ENCODE assay signal across 8 mouse cellular contexts in the genomic region with DNA sequence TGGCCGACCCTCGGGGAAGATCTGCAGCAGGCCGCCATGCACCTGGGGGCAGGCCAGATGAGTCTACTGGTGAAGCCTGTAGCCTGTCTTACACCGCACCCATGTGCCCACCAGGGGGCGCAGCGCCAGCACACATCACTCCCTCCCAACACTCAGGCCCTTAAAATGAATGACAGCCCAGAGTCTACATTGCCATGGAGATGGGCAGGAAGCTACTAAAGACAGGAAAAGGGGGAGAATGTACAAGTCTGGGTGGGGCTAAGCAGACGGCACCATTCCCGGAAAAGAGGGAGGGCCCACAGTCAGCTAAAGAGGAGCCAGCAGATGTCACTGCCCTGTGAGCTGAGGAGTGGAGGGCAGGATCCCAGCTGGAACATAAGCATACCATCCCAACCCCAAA. TPM values are rescaled to one million over a fixed set of nuclear protein-coding genes. Genes with fewer than 3 reads are reported as not detected.
DNase-seq lines count a peak whose midpoint lies in the region; ATAC-seq and TF ChIP-seq lines count a peak whose summit lies in the region.

No protein-coding gene starts in this region.

- H3K9me3 ChIP-seq in heart, embryonic 12.5 days (replicated peaks): no peaks in the 10 kb centered on the region
- H3K9me3 ChIP-seq in kidney, postnatal 0 days (replicated peaks; ENCODE audit: low read length): no peaks in the 10 kb centered on the region
- H3K9me3 ChIP-seq in liver, embryonic 11.5 days (ENCODE audit: control insufficient read depth, low read length): no peaks in the 10 kb centered on the region
- H3K9me3 ChIP-seq in stomach, embryonic 14.5 days (ENCODE audit: control insufficient read depth, low read depth, low read length): no peaks in the 10 kb centered on the region

- H3K4me2 ChIP-seq in heart, embryonic 12.5 days: no peak overlapping the region
- no peak overlapping the region for H3K4me2 ChIP-seq in kidney, postnatal 0 days (ENCODE audit: low read length)
- no peak overlapping the region for H3K4me2 ChIP-seq in liver, embryonic 11.5 days
- no peak overlapping the region for H3K4me2 ChIP-seq in stomach, embryonic 14.5 days (replicated peaks; ENCODE audit: low read depth, low read length)

- no peak for TF ChIP-seq POLR2A in embryonic fibroblast, embryonic 13.5 days (IDR thresholded peaks at IDR 0.05; ENCODE audit: low read depth, low read length)

- H3K4me1 ChIP-seq in embryonic fibroblast, embryonic 13.5 days (ENCODE audit: control insufficient read depth, insufficient read depth, low read length): no peaks in the 10 kb centered on the region; the same call in none of the 2 replicates
- H3K4me1 ChIP-seq in heart, embryonic 12.5 days (replicated peaks): peaks cover 49% of the 10 kb centered on the region
- peaks cover 24% of the 10 kb centered on the region; the same call in 1 of the 2 replicates for H3K4me1 ChIP-seq in kidney, postnatal 0 days (replicated peaks; ENCODE audit: insufficient read depth, low read length)
- peaks cover 17% of the 10 kb centered on the region for H3K4me1 ChIP-seq in liver, embryonic 11.5 days (replicated peaks; ENCODE audit: control insufficient read depth, insufficient read depth, low read length)
- H3K4me1 ChIP-seq in stomach, embryonic 14.5 days (ENCODE audit: control insufficient read depth, insufficient read depth, low read length): peaks cover 22% of the 10 kb centered on the region

- no peak overlapping the region for H3ac ChIP-seq in C2C12 (ENCODE audit: control insufficient read depth, insufficient read length, low read depth)

- H3K27me3 ChIP-seq in C2C12 (ENCODE audit: control insufficient read depth, insufficient read depth, insufficient read length): no peaks in the 10 kb centered on the region
- H3K27me3 ChIP-seq in heart, embryonic 12.5 days (replicated peaks): no peaks in the 10 kb centered on the region
- no peaks in the 10 kb centered on the region for H3K27me3 ChIP-seq in kidney, postnatal 0 days (ENCODE audit: insufficient read depth, low read length)
- H3K27me3 ChIP-seq in liver, embryonic 11.5 days (replicated peaks; ENCODE audit: control insufficient read depth, insufficient read depth, low read length): no peaks in the 10 kb centered on the region
- no peaks in the 10 kb centered on the region for H3K27me3 ChIP-seq in stomach, embryonic 14.5 days (ENCODE audit: control insufficient read depth, insufficient read depth, low read length)

- no peak overlapping the region for H3K4me3 ChIP-seq in C2C12 (ENCODE audit: insufficient read depth, poor library complexity, severe bottlenecking)
- no peak overlapping the region for H3K4me3 ChIP-seq in embryonic fibroblast, embryonic 13.5 days (ENCODE audit: insufficient read depth, low read length)
- no peak overlapping the region for H3K4me3 ChIP-seq in heart, embryonic 12.5 days
- no peak overlapping the region for H3K4me3 ChIP-seq in kidney, postnatal 0 days (replicated peaks; ENCODE audit: low read depth, low read length)
- H3K4me3 ChIP-seq in liver, embryonic 11.5 days (ENCODE audit: low read depth, low read length): no peak overlapping the region
- H3K4me3 ChIP-seq in stomach, embryonic 14.5 days (ENCODE audit: low read depth, low read length): no peak overlapping the region

- DNase-seq in brain, adult 2 months (ENCODE audit: low read depth, low spot score): peak; percentile 96
- DNase-seq in kidney, postnatal 0 days (ENCODE audit: low spot score): peak; percentile 98
- peak; percentile 80 for DNase-seq in liver, embryonic 11.5 days (ENCODE audit: low spot score)
- DNase-seq in naive thymus-derived CD4-positive, alpha-beta T cell, adult 2 months (ENCODE audit: low read depth): peak; percentile 92

- H3K79me3 ChIP-seq in C2C12 (ENCODE audit: low read depth): peaks cover 2% of the 10 kb centered on the region

- peak; percentile 82 for ATAC-seq in heart, embryonic 12.5 days (ENCODE audit: insufficient number of reproducible peaks, low FRiP score)
- peak; percentile 93 for ATAC-seq in kidney, postnatal 0 days (replicated peaks; ENCODE audit: low FRiP score, low read depth)
- peak; percentile 87 for ATAC-seq in liver, embryonic 11.5 days (replicated peaks; ENCODE audit: low FRiP score)
- peak; percentile 87; the same call in 1 of the 2 replicates for ATAC-seq in stomach, embryonic 14.5 days (ENCODE audit: insufficient number of reproducible peaks, insufficient read depth, low FRiP score, low read depth)

- H3K27ac ChIP-seq in embryonic fibroblast, embryonic 13.5 days (ENCODE audit: insufficient read depth, low read length): no peak overlapping the region
- no peak overlapping the region for H3K27ac ChIP-seq in heart, embryonic 12.5 days (ENCODE audit: poor library complexity, severe bottlenecking)
- peak overlapping the region; percentile 27; the same call in 1 of the 2 replicates for H3K27ac ChIP-seq in kidney, postnatal 0 days
- no peak overlapping the region for H3K27ac ChIP-seq in liver, embryonic 11.5 days (ENCODE audit: low read depth, low read length)
- H3K27ac ChIP-seq in stomach, embryonic 14.5 days (ENCODE audit: low read length): no peak overlapping the region

- TF ChIP-seq CTCF in C2C12 (IDR thresholded peaks at IDR 0.05; ENCODE audit: control insufficient read depth, insufficient read depth, insufficient read length): peak; percentile 90
- TF ChIP-seq CTCF in embryonic fibroblast, embryonic 13.5 days (IDR thresholded peaks at IDR 0.05; ENCODE audit: borderline replicate concordance, insufficient read depth, low read length): peak; percentile 95
- TF ChIP-seq CTCF in kidney, postnatal 0 days (IDR thresholded peaks at IDR 0.05; ENCODE audit: low read depth): peak; percentile 99

- H3K9ac ChIP-seq in heart, embryonic 12.5 days: no peak overlapping the region
- H3K9ac ChIP-seq in kidney, postnatal 0 days (ENCODE audit: low read depth, low read length): no peak overlapping the region
- no peak overlapping the region for H3K9ac ChIP-seq in liver, embryonic 11.5 days (ENCODE audit: low read depth, low read length)
- H3K9ac ChIP-seq in stomach, embryonic 14.5 days (replicated peaks; ENCODE audit: low read depth, low read length): no peak overlapping the region

- WGBS in heart, embryonic 12.5 days: 13% methylated on average over 8 of the region's 8 CpGs
- 9% methylated on average over 8 of the region's 8 CpGs for WGBS in kidney, postnatal 0 days
- 14% methylated on average over 8 of the region's 8 CpGs for WGBS in liver, embryonic 11.5 days
- WGBS in stomach, embryonic 14.5 days: 13% methylated on average over 8 of the region's 8 CpGs

- H3K36me3 ChIP-seq in C2C12 (ENCODE audit: control insufficient read depth, insufficient read depth): peaks cover 10% of the 10 kb centered on the region
- peaks cover 84% of the 10 kb centered on the region for H3K36me3 ChIP-seq in heart, embryonic 12.5 days
- peaks cover 18% of the 10 kb centered on the region for H3K36me3 ChIP-seq in kidney, postnatal 0 days (ENCODE audit: insufficient read depth, low read length)
- H3K36me3 ChIP-seq in liver, embryonic 11.5 days (ENCODE audit: control insufficient read depth, insufficient read depth, low read length): peaks cover 22% of the 10 kb centered on the region
- peaks cover 49% of the 10 kb centered on the region for H3K36me3 ChIP-seq in stomach, embryonic 14.5 days (ENCODE audit: control insufficient read depth, insufficient read depth, low read length)

- H3K79me2 ChIP-seq in C2C12 (ENCODE audit: control insufficient read depth, insufficient read depth): peaks cover 42% of the 10 kb centered on the region

RNA-seq across cellular contexts. Expression of a gene that starts 6.4 kb away (rescaled TPM):
- not detected for polyA plus RNA-seq in C2C12 (2012; fragmentation: generic; extraction: Trizol)
- polyA plus RNA-seq in embryonic fibroblast, embryonic 13.5 days (2011; ENCODE audit: insufficient read length, low read depth, missing spikeins): not detected in 2 replicates
- polyA plus RNA-seq in heart, embryonic 12.5 days (2016; fragmentation: Nextera tagmentation; extraction: Ambion mirVana): not detected in 2 replicates
- not detected in 2 replicates for polyA plus RNA-seq in kidney, postnatal 0 days (2015; fragmentation: Nextera tagmentation; extraction: Ambion mirVana)
- polyA plus RNA-seq in liver, embryonic 11.5 days (2014; fragmentation: Nextera tagmentation; extraction: Ambion mirVana): not detected in 2 replicates
- 0.17 TPM in 1 of 2 replicates, not detected in the other for polyA plus RNA-seq in stomach, embryonic 14.5 days (2014; fragmentation: Nextera tagmentation; extraction: Ambion mirVana)

RNA-seq across cellular contexts. Expression of a gene that starts 6.7 kb away (rescaled TPM):
- 68.8 TPM for polyA plus RNA-seq in C2C12 (2012; fragmentation: generic; extraction: Trizol)
- 26.8 and 30.5 TPM in 2 replicates for polyA plus RNA-seq in embryonic fibroblast, embryonic 13.5 days (2011; ENCODE audit: insufficient read length, low read depth, missing spikeins)
- polyA plus RNA-seq in heart, embryonic 12.5 days (2016; fragmentation: Nextera tagmentation; extraction: Ambion mirVana): 56.5 and 57.4 TPM in 2 replicates
- 64.4 and 65.4 TPM in 2 replicates for polyA plus RNA-seq in kidney, postnatal 0 days (2015; fragmentation: Nextera tagmentation; extraction: Ambion mirVana)
- polyA plus RNA-seq in liver, embryonic 11.5 days (2014; fragmentation: Nextera tagmentation; extraction: Ambion mirVana): 37.1 and 39.7 TPM in 2 replicates
- polyA plus RNA-seq in stomach, embryonic 14.5 days (2014; fragmentation: Nextera tagmentation; extraction: Ambion mirVana): 39.0 and 42.5 TPM in 2 replicates

RNA-seq across cellular contexts. Expression of a gene that starts 18.8 kb away (rescaled TPM):
- 46.6 TPM for polyA plus RNA-seq in C2C12 (2012; fragmentation: generic; extraction: Trizol)
- 39.9 and 50.0 TPM in 2 replicates for polyA plus RNA-seq in embryonic fibroblast, embryonic 13.5 days (2011; ENCODE audit: insufficient read length, low read depth, missing spikeins)
- polyA plus RNA-seq in heart, embryonic 12.5 days (2016; fragmentation: Nextera tagmentation; extraction: Ambion mirVana): 51.2 and 53.5 TPM in 2 replicates
- 74.0 and 75.0 TPM in 2 replicates for polyA plus RNA-seq in kidney, postnatal 0 days (2015; fragmentation: Nextera tagmentation; extraction: Ambion mirVana)
- polyA plus RNA-seq in liver, embryonic 11.5 days (2014; fragmentation: Nextera tagmentation; extraction: Ambion mirVana): 40.9 and 44.8 TPM in 2 replicates
- 68.6 and 71.1 TPM in 2 replicates for polyA plus RNA-seq in stomach, embryonic 14.5 days (2014; fragmentation: Nextera tagmentation; extraction: Ambion mirVana)

RNA-seq across cellular contexts. Expression of a gene that starts 21.0 kb away (rescaled TPM):
- polyA plus RNA-seq in C2C12 (2012; fragmentation: generic; extraction: Trizol): 0.06 TPM
- polyA plus RNA-seq in embryonic fibroblast, embryonic 13.5 days (2011; ENCODE audit: insufficient read length, low read depth, missing spikeins): not detected in 2 replicates
- polyA plus RNA-seq in heart, embryonic 12.5 days (2016; fragmentation: Nextera tagmentation; extraction: Ambion mirVana): 0.34 and 0.64 TPM in 2 replicates
- polyA plus RNA-seq in kidney, postnatal 0 days (2015; fragmentation: Nextera tagmentation; extraction: Ambion mirVana): 0.30 and 0.54 TPM in 2 replicates
- not detected in 2 replicates for polyA plus RNA-seq in liver, embryonic 11.5 days (2014; fragmentation: Nextera tagmentation; extraction: Ambion mirVana)
- polyA plus RNA-seq in stomach, embryonic 14.5 days (2014; fragmentation: Nextera tagmentation; extraction: Ambion mirVana): not detected in 2 replicates

RNA-seq across cellular contexts. Expression of a gene that starts 21.1 kb away (rescaled TPM):
- 0.26 TPM for polyA plus RNA-seq in C2C12 (2012; fragmentation: generic; extraction: Trizol)
- not detected in 2 replicates for polyA plus RNA-seq in embryonic fibroblast, embryonic 13.5 days (2011; ENCODE audit: insufficient read length, low read depth, missing spikeins)
- polyA plus RNA-seq in heart, embryonic 12.5 days (2016; fragmentation: Nextera tagmentation; extraction: Ambion mirVana): 0.92 TPM in 1 of 2 replicates, not detected in the other
- 17.6 and 23.5 TPM in 2 replicates for polyA plus RNA-seq in kidney, postnatal 0 days (2015; fragmentation: Nextera tagmentation; extraction: Ambion mirVana)
- polyA plus RNA-seq in liver, embryonic 11.5 days (2014; fragmentation: Nextera tagmentation; extraction: Ambion mirVana): 0.73 and 1.3 TPM in 2 replicates
- 2.4 and 6.3 TPM in 2 replicates for polyA plus RNA-seq in stomach, embryonic 14.5 days (2014; fragmentation: Nextera tagmentation; extraction: Ambion mirVana)
